Mouse (Mus musculus) kidney, embryonic 16.5 days (tissue): Measurements from ENCODE around the gene Zfp846. TPM values are rescaled to one million over a fixed set of nuclear protein-coding genes. Genes with fewer than 3 reads are reported as not detected.
"Not testable (repeated sequence)": the region's sequence is repeated elsewhere in the genome, so short reads cannot be mapped to it uniquely, and the experiment has no call there.

ENCODE experiments used
- ATAC-seq: fragments of 200-750 bp; cut with Nextera tagmentation; 2 replicates; pipeline ENCODE4 v1.8.0; 2017; ENCODE audit warnings: moderate TSS enrichment; ENCODE audit not compliant: low FRiP score, low TSS enrichment
- H3K27ac ChIP-seq: fragments of 300-500 bp; sonication (generic); 2 replicates; pipeline ENCODE4 v1.5.1; 2014; ENCODE audit warnings: low read length
- H3K27me3 ChIP-seq: fragments of 300-500 bp; sonication (generic); 2 replicates; pipeline ENCODE4 v1.6.1; 2014; ENCODE audit warnings: low read length, control low read depth, mixed read lengths; ENCODE audit not compliant: insufficient read depth
- H3K36me3 ChIP-seq: fragments of 300-500 bp; sonication (generic); 2 replicates; pipeline ENCODE4 v1.6.1; 2014; ENCODE audit warnings: low read length, control low read depth, mixed read lengths; ENCODE audit not compliant: insufficient read depth
- H3K4me1 ChIP-seq: fragments of 300-500 bp; sonication (generic); 2 replicates; pipeline ENCODE4 v1.6.1; 2014; ENCODE audit warnings: low read length, control low read depth, mixed read lengths; ENCODE audit not compliant: insufficient read depth
- H3K4me2 ChIP-seq: fragments of 300-500 bp; sonication (generic); replicated peaks from 2 replicates; pipeline ENCODE4 v1.6.1; 2014; ENCODE audit warnings: low read depth, low read length
- H3K4me3 ChIP-seq: fragments of 300-500 bp; sonication (generic); 2 replicates; pipeline ENCODE4 v1.5.1; 2014; ENCODE audit warnings: mild to moderate bottlenecking, low read length
- H3K9ac ChIP-seq: fragments of 300-500 bp; sonication (generic); replicated peaks from 2 replicates; pipeline ENCODE4 v1.6.1; 2014; ENCODE audit warnings: low read length
- H3K9me3 ChIP-seq: fragments of 300-500 bp; sonication (generic); 2 replicates; pipeline ENCODE4 v1.6.1; 2016; ENCODE audit warnings: low read length, control low read depth
- WGBS: fragments of 180-500 bp; shearing (Covaris S2); extraction: QIAGEN DNeasy Blood & Tissue Kit; methylation state at CpG from one replicate; pipeline ENCODE4 v1.1.7; 2014; 5-methylcytosine and 5-hydroxymethylcytosine counted together
- polyA plus RNA-seq: library from polyadenylated mRNA; unstranded; fragments of >200 nt; fragmentation: Nextera tagmentation; extraction: Ambion mirVana; gene quantifications from 2 replicates; pipeline ENCODE4 v1.2.1, GENCODE M21; 2015

Zfp846 gene
- polyA plus RNA-seq, 1 experiment from 2014 or later: 17.5 TPM

DNA sequence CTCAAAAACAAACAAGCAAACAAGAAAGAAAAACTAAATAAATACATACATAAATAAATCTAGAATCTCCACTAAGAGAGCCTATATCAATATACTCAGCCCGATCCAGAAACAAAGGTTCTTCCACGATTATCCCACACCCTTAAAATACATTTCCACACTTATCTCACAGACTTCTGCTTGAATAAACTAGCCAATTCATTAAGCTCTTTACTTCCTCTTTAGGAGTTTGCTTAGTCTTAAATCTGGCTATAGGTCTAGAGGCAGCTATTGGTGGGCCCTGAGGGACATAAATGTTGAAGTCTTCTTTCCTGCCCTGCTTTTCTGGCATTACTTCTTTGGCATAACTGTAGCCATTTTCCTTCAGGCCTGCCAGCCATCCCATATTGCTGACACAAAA lies 50.2 kb downstream of the Zfp846 start:
- Histone ChIP-seq H3K9ac (no peak overlapping the region), H3K27me3 (no peaks in the 10 kb centered on the region), H3K9me3 (no peaks in the 10 kb centered on the region), H3K4me2 (no peak overlapping the region), H3K4me3 (no peak overlapping the region), H3K27ac (no peak overlapping the region), H3K4me1 (no peaks in the 10 kb centered on the region), H3K36me3 (0 out of 2 replicates have a peak, but pooled peaks cover 2% of the 10 kb centered on the region)
- 98% methylated on average over 2 of the region's 2 CpGs for WGBS
- no peak for ATAC-seq

DNA sequence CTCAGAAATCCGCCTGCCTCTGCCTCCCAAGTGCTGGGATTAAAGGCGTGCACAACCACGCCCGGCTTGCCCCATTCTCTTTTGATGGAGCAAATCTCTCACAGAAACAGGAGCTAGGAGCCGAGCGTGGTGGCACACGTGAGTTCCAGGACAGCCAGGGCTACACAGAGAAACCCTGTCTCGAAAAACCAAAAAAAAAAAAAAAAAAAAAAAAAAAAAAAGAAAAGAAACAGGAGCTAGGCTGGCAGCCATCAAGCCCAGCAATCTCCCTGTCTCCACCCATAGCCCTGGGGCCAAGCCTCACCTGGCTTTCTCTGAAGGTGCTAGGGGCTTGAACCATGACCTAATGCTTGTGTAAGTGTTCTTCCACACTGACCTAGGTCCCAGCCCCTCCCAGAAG lies 54.6 kb downstream of the Zfp846 start:
- H3K4me1 ChIP-seq, H3K4me3 ChIP-seq, H3K9me3 ChIP-seq, H3K27me3 ChIP-seq, ATAC-seq, H3K4me2 ChIP-seq, H3K9ac ChIP-seq, H3K27ac ChIP-seq: not testable (repeated sequence)
- H3K36me3 ChIP-seq: peaks cover 24% of the 10 kb centered on the region
- 88% methylated on average over 8 of the region's 8 CpGs for WGBS

DNA sequence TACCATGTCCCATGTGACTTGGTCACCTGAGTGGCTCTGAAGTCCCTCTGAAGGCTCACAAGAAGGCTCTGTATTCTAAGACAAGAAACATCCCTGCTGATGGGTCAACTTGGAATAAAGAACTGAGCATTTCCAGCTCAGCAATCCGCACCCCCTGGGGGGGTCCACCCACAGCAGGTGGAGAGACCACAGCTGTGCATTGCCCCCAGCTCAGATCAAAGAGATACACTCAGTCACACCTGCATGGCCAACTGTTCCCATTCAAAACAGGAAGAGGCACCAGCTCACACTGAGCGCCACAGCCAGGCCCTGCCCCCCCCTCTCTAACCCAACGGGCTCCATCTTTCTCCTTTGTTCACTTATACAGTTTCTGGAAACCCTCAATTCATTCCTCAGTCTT lies 55.2 kb downstream of the Zfp846 start:
- H3K9me3 ChIP-seq: no peaks in the 10 kb centered on the region
- ATAC-seq: no peak
- WGBS: 71% methylated on average over 3 of the region's 3 CpGs

GRCm38 (mm10) chr9:20636790-20637189 lies 55.7 kb downstream of the Zfp846 start:
- Histone ChIP-seq H3K9ac (no peak overlapping the region), H3K4me1 (peaks cover 11% of the 10 kb centered on the region), H3K4me2 (no peak overlapping the region), H3K4me3 (no peak overlapping the region), H3K27me3 (no peaks in the 10 kb centered on the region), H3K9me3 (no peaks in the 10 kb centered on the region), H3K27ac (no peak overlapping the region), H3K36me3 (peaks cover 24% of the 10 kb centered on the region)
- WGBS: 81% methylated on average over 2 of the region's 2 CpGs
- ATAC-seq: no peak

More for the DNA sequence above, 55.2 kb downstream of the Zfp846 start:
- Histone ChIP-seq H3K4me1 (peaks cover 7% of the 10 kb centered on the region), H3K27ac (no peak overlapping the region), H3K4me3 (no peak overlapping the region), H3K4me2 (no peak overlapping the region), H3K9ac (no peak overlapping the region), H3K27me3 (no peaks in the 10 kb centered on the region), H3K36me3 (peaks cover 24% of the 10 kb centered on the region)

DNA sequence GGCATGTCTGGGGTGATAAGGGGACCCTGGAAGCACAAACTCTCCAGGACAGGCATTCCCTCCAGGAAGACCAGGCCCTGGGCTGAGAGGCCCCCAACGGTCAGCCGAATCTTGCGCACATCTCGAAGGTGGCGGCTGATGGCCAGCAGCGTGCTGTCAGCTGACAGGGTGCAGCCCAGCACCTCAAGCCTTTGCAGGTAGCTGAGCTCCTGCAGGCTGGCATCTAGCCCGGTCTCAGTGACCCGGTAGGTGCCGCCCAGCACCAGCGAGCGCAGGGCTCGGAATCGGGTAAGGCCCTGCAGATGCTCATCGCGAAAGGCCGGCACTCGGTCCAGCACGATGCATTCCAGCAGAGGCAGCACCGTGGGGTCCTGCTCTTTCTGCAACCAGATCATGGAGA lies 57.5 kb downstream of the Zfp846 start:
- Histone ChIP-seq H3K4me2 (no peak overlapping the region), H3K4me1 (peaks cover 14% of the 10 kb centered on the region), H3K9ac (no peak overlapping the region), H3K27me3 (no peaks in the 10 kb centered on the region), H3K9me3 (no peaks in the 10 kb centered on the region), H3K4me3 (no peak overlapping the region), H3K27ac (no peak overlapping the region), H3K36me3 (peaks cover 24% of the 10 kb centered on the region)
- 94% methylated on average over 19 of the region's 19 CpGs for WGBS
- no peak for ATAC-seq

- WGBS: 91% methylated on average over 4 of the region's 4 CpGs
- Histone ChIP-seq H3K9me3 (no peaks in the 10 kb centered on the region), H3K36me3 (peaks cover 24% of the 10 kb centered on the region), H3K27me3 (no peaks in the 10 kb centered on the region), H3K9ac (no peak overlapping the region), H3K27ac (no peak overlapping the region), H3K4me3 (no peak overlapping the region), H3K4me2 (no peak overlapping the region), H3K4me1 (peaks cover 17% of the 10 kb centered on the region)
- ATAC-seq: no peak
These were observed 58.4 kb downstream of the Zfp846 start for GRCm38 (mm10) chr9:20639486-20639885.

DNA sequence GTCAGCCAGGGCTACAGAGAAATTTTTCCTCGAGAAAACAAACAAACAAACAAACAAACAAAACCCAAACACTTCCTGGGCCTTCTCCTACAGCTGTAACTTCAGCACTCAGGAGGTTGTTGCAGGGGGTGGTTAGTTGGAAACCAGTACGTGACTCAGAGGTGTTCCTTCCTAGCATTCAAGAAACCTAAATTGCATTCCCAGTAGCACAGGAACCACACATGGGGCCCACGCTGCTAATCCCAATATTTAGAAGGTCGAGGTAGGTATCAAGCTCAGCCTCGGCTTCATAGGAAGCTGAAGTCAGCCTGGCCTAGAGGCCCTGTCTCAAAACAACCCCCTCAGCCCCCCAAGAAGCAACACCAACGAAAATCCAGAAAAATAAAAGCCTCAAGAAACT lies 60.4 kb downstream of the Zfp846 start:
- Histone ChIP-seq H3K4me1 (peaks cover 25% of the 10 kb centered on the region), H3K4me3 (peak overlapping the region; percentile 94), H3K9me3 (no peaks in the 10 kb centered on the region), H3K36me3 (peaks cover 24% of the 10 kb centered on the region), H3K4me2 (peak overlapping the region; percentile 99), H3K9ac (peak overlapping the region; percentile 87), H3K27ac (peak overlapping the region; percentile 44; the same call in 1 of the 2 replicates), H3K27me3 (no peaks in the 10 kb centered on the region)
- ATAC-seq: no peak
- 10% methylated on average over 6 of the region's 6 CpGs for WGBS

DNA sequence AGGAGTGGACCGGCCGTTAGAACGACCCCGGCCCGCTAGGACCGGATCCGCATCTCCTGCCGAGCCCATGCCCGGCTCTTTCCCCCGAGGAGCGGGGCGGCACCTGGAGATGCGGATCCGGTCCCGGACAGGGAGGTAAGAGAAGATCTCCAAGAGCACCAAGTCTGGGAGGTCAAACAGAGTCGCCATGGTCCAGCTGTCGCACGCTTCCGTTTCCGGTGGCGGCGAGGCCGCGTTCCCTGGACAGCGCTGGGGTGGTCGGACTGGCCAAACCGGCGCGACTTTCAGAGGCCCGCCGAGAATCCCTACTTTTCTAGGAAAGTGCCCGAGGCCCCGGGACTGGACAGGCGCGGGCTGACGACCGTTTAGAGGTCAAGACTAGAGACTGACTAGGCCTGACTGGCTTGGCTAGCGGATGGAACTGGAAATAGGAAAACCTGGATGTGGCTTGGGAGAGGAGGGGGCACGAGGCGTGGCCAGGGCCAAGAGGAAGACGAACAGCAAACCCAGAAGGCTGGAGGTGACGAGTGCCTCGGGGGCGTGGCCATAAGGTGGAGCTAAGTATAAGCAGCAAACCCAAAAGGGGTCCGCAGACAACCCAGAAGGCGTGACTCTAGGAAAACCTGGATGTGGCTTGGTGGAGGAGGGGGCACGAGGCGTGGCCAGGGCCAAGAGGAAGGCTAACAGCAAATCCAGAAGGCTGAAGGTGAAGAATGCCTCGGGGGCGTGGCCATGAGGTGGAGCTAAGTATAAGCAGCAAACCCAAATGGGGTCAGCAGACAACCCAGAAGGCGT lies 61.2 kb downstream of the Zfp846 start, which contains the start of gene Ubl5:
TSS of gene Ubl5 (plus strand) at position 778 of the 795 bp plus-strand sequence.
- H3K36me3 ChIP-seq: peaks cover 23% of the 10 kb centered on the region
- peak within 1 kb of the TSS; percentile 97 for H3K27ac ChIP-seq
- H3K9me3 ChIP-seq: no peaks in the 10 kb centered on the region
- peak within 1 kb of the TSS; percentile 99 for H3K4me2 ChIP-seq
- H3K4me3 ChIP-seq: peak within 1 kb of the TSS; percentile 94
- peak; percentile 95 for ATAC-seq
- peak within 1 kb of the TSS; percentile 87 for H3K9ac ChIP-seq
- under 1% methylated on average over 51 of the region's 51 CpGs for WGBS
- H3K4me1 ChIP-seq: peaks cover 25% of the 10 kb centered on the region
- H3K27me3 ChIP-seq: no peaks in the 10 kb centered on the region

- H3K27ac ChIP-seq: peak overlapping the region; percentile 97
- H3K4me1 ChIP-seq: peaks cover 25% of the 10 kb centered on the region
- peak overlapping the region; percentile 94 for H3K4me3 ChIP-seq
- H3K4me2 ChIP-seq: peak overlapping the region; percentile 99
- H3K9ac ChIP-seq: peak overlapping the region; percentile 87
- peak; percentile 89 for ATAC-seq
- H3K36me3 ChIP-seq: peaks cover 24% of the 10 kb centered on the region
- under 1% methylated on average over 30 of the region's 30 CpGs for WGBS
- H3K27me3 ChIP-seq: no peaks in the 10 kb centered on the region
- H3K9me3 ChIP-seq: no peaks in the 10 kb centered on the region
These were observed 61.9 kb downstream of the Zfp846 start for GRCm38 (mm10) chr9:20642896-20643466.

- WGBS: 5% methylated on average over 13 of the region's 13 CpGs
- H3K9me3 ChIP-seq: no peaks in the 10 kb centered on the region
- H3K4me1 ChIP-seq: peaks cover 25% of the 10 kb centered on the region
- H3K36me3 ChIP-seq: peaks cover 16% of the 10 kb centered on the region
- H3K4me2 ChIP-seq: peak overlapping the region; percentile 99
- no peaks in the 10 kb centered on the region for H3K27me3 ChIP-seq
- no peak for ATAC-seq
- H3K9ac ChIP-seq: peak overlapping the region; percentile 87
- H3K27ac ChIP-seq: peak overlapping the region; percentile 97
- peak overlapping the region; percentile 94 for H3K4me3 ChIP-seq
These were observed 62.7 kb downstream of the Zfp846 start for GRCm38 (mm10) chr9:20643781-20644180.
